ENCODE assay signal across 12 mouse cellular contexts in genomic region chr15:84972860-84973543, GRCm38 (mm10). TPM values are rescaled to one million over a fixed set of nuclear protein-coding genes. Genes with fewer than 3 reads are reported as not detected.
DNase-seq lines count a peak whose midpoint lies in the region; ATAC-seq and TF ChIP-seq lines count a peak whose summit lies in the region.
"Had no signal": no experiment of that assay in that cellular context is flagged by ENCODE, and none has a peak within 500 bp of the region (broad histone marks: within the 10 kb centered on the region; RNA-seq: fewer than 3 reads in every experiment).

No protein-coding gene starts in this region.

- H3K27me3 ChIP-seq in kidney, postnatal 0 days (ENCODE audit: insufficient read depth, low read length), result no peaks in the 10 kb centered on the region
- H3K27me3 ChIP-seq in myocyte (ENCODE audit: control insufficient read depth, insufficient read depth, insufficient read length), result no peaks in the 10 kb centered on the region
- H3K27me3 ChIP-seq: embryonic facial prominence, embryonic 13.5 days; heart, embryonic 13.5 days had no signal

- peak; percentile 80 for ATAC-seq in kidney, postnatal 0 days (replicated peaks; ENCODE audit: low FRiP score, low read depth)
- ATAC-seq in granulocyte monocyte progenitor cell, adult 5-6 weeks (replicated peaks; ENCODE audit: poor library complexity, severe bottlenecking), result no peak
- no peak for ATAC-seq in megakaryocyte-erythroid progenitor cell, adult 5-6 weeks (replicated peaks; ENCODE audit: low FRiP score, low TSS enrichment, poor library complexity, severe bottlenecking)

- intact Hi-C loops in left cerebral cortex, adult 2 months (cut with DNase I), result no loop called here
- intact Hi-C loops in left cerebral cortex, postnatal 25 days (cut with DNase I), result no loop called here

- H3K9ac ChIP-seq in kidney, postnatal 0 days (ENCODE audit: low read depth, low read length), result no peak overlapping the region
- H3K9ac ChIP-seq: embryonic facial prominence, embryonic 13.5 days; heart, embryonic 13.5 days had no signal

- no peak for TF ChIP-seq POLR2A in myocyte (IDR thresholded peaks at IDR 0.05; ENCODE audit: insufficient read length, low read depth)

- H3K9me3 ChIP-seq in kidney, postnatal 0 days (replicated peaks; ENCODE audit: low read length), result no peaks in the 10 kb centered on the region
- H3K9me3 ChIP-seq: embryonic facial prominence, embryonic 13.5 days; heart, embryonic 13.5 days; limb, embryonic 10.5 days had no signal

- TF ChIP-seq CTCF in left cerebral cortex, adult 2 months (IDR thresholded peaks at IDR 0.05), result peak; percentile 42
- no peak for TF ChIP-seq CTCF in kidney, postnatal 0 days (IDR thresholded peaks at IDR 0.05; ENCODE audit: low read depth)

- WGBS in kidney, postnatal 0 days, result 82% methylated on average over 8 of the region's 8 CpGs

- no peak overlapping the region for H3ac ChIP-seq in myocyte (ENCODE audit: control insufficient read depth, insufficient read length)

- peaks cover 12% of the 10 kb centered on the region for H3K79me2 ChIP-seq in myocyte (ENCODE audit: control insufficient read depth, insufficient read depth)

- peak overlapping the region; percentile 50 for H3K27ac ChIP-seq in left cerebral cortex, adult 2 months
- no peak overlapping the region for H3K27ac ChIP-seq in kidney, postnatal 0 days
- H3K27ac ChIP-seq: embryonic facial prominence, embryonic 13.5 days; heart, embryonic 13.5 days; limb, embryonic 10.5 days had no signal

- no peak for DNase-seq in left cerebral cortex, adult 2 months (ENCODE audit: extremely low spot score in 1 of 2, low spot score in 2 of 2)
- DNase-seq in left cerebral cortex, adult 18-20 months (ENCODE audit: low spot score in 2 of 2), result no peak
- DNase-seq in cerebellum, postnatal 36 days, result peak; percentile 46 to 55
- no peak for DNase-seq in kidney, postnatal 0 days (ENCODE audit: low spot score)
- no peak for DNase-seq in left cerebral cortex, postnatal 25 days (ENCODE audit: low spot score in 2 of 2)

- H3K4me3 ChIP-seq in left cerebral cortex, adult 2 months, result no peak overlapping the region
- H3K4me3 ChIP-seq in kidney, postnatal 0 days (replicated peaks; ENCODE audit: low read depth, low read length), result no peak overlapping the region
- no peak overlapping the region for H3K4me3 ChIP-seq in myocyte
- H3K4me3 ChIP-seq: embryonic facial prominence, embryonic 13.5 days; heart, embryonic 13.5 days; limb, embryonic 10.5 days had no signal

- no peaks in the 10 kb centered on the region for H3K4me1 ChIP-seq in kidney, postnatal 0 days (replicated peaks; ENCODE audit: insufficient read depth, low read length)

- no peak overlapping the region for H3K4me2 ChIP-seq in kidney, postnatal 0 days (ENCODE audit: low read length)
- H3K4me2 ChIP-seq in myocyte (ENCODE audit: low read depth), result peak overlapping the region; percentile 13
- H3K4me2 ChIP-seq: embryonic facial prominence, embryonic 13.5 days; heart, embryonic 13.5 days had no signal

- no peaks in the 10 kb centered on the region for H3K36me3 ChIP-seq in kidney, postnatal 0 days (ENCODE audit: insufficient read depth, low read length)
- no peaks in the 10 kb centered on the region for H3K36me3 ChIP-seq in myocyte (ENCODE audit: control insufficient read depth, insufficient read depth)
- H3K36me3 ChIP-seq: embryonic facial prominence, embryonic 13.5 days; heart, embryonic 13.5 days had no signal

TF ChIP-seq in myocyte, 11 proteins besides CTCF, POLR2A, EP300 and RAD21:
- TF ChIP-seq MAX (IDR thresholded peaks at IDR 0.05; ENCODE audit: low read depth), result no peak
TF ChIP-seq in myocyte: peak in this region for 0.

RNA-seq across cellular contexts. Expression of gene 5031439G07Rik, which starts 15.3 kb away (rescaled TPM):
- total RNA-seq in left cerebral cortex, adult 2 months (2021), result 10 to 100 TPM; 72.8 to 94.8 TPM
- 10 to 100 TPM; 90.8 to 94.2 TPM for total RNA-seq in left cerebral cortex, adult 18-20 months (2021)
- polyA plus RNA-seq in kidney, postnatal 0 days (2015; fragmentation: Nextera tagmentation; extraction: Ambion mirVana), result 5.8 and 10.0 TPM in 2 replicates
- polyA plus RNA-seq in myocyte (2012; fragmentation: generic; extraction: Trizol), result 44.0 TPM
- total RNA-seq in left cerebral cortex, postnatal 25 days (2021), result 10 to 100 TPM; 77.7 to 82.7 TPM
- total RNA-seq in granulocyte monocyte progenitor cell, adult 5-6 weeks (2014; fragmentation: Nextera tagmentation), result 14.1 and 20.8 TPM in 2 replicates
- 12.2 and 14.2 TPM in 2 replicates for total RNA-seq in granulocyte monocyte progenitor cell, adult 5-6 weeks (2017)
- 3.5 and 3.6 TPM in 2 replicates for total RNA-seq in megakaryocyte-erythroid progenitor cell, adult 5-6 weeks (2014; fragmentation: Nextera tagmentation)
- 2.2 and 4.0 TPM in 2 replicates for total RNA-seq in megakaryocyte-erythroid progenitor cell, adult 5-6 weeks (2017)

RNA-seq across cellular contexts. Expression of gene Upk3a, which starts 43.9 kb away (rescaled TPM):
- not detected for total RNA-seq in left cerebral cortex, adult 2 months (2021)
- under 1 TPM; 0.35 to 0.42 TPM for total RNA-seq in left cerebral cortex, adult 18-20 months (2021)
- 73.7 and 104 TPM in 2 replicates for polyA plus RNA-seq in kidney, postnatal 0 days (2015; fragmentation: Nextera tagmentation; extraction: Ambion mirVana)
- polyA plus RNA-seq in myocyte (2012; fragmentation: generic; extraction: Trizol), result not detected
- total RNA-seq in left cerebral cortex, postnatal 25 days (2021), result not detected
- total RNA-seq in granulocyte monocyte progenitor cell, adult 5-6 weeks (2014; fragmentation: Nextera tagmentation), result not detected in 2 replicates
- not detected in 2 replicates for total RNA-seq in granulocyte monocyte progenitor cell, adult 5-6 weeks (2017)
- not detected in 2 replicates for total RNA-seq in megakaryocyte-erythroid progenitor cell, adult 5-6 weeks (2014; fragmentation: Nextera tagmentation)
- total RNA-seq in megakaryocyte-erythroid progenitor cell, adult 5-6 weeks (2017), result not detected in 2 replicates
- total RNA-seq: adrenal gland, adult 18-20 months had no signal
- polyA plus RNA-seq: limb, embryonic 10.5 days had no signal

RNA-seq across cellular contexts. Expression of gene Nup50, which starts 49.8 kb away (rescaled TPM):
- total RNA-seq in left cerebral cortex, adult 2 months (2021), result 10 to 100 TPM; 32.0 to 33.2 TPM
- total RNA-seq in left cerebral cortex, adult 18-20 months (2021), result 10 to 100 TPM; 30.6 to 33.4 TPM
- 22.4 and 26.3 TPM in 2 replicates for polyA plus RNA-seq in kidney, postnatal 0 days (2015; fragmentation: Nextera tagmentation; extraction: Ambion mirVana)
- 31.0 TPM for polyA plus RNA-seq in myocyte (2012; fragmentation: generic; extraction: Trizol)
- 10 to 100 TPM; 32.5 to 34.5 TPM for total RNA-seq in left cerebral cortex, postnatal 25 days (2021)
- 45.8 and 48.1 TPM in 2 replicates for total RNA-seq in granulocyte monocyte progenitor cell, adult 5-6 weeks (2014; fragmentation: Nextera tagmentation)
- total RNA-seq in granulocyte monocyte progenitor cell, adult 5-6 weeks (2017), result 77.6 and 80.8 TPM in 2 replicates
- 51.5 and 56.4 TPM in 2 replicates for total RNA-seq in megakaryocyte-erythroid progenitor cell, adult 5-6 weeks (2014; fragmentation: Nextera tagmentation)
- 102 TPM in 2 replicates for total RNA-seq in megakaryocyte-erythroid progenitor cell, adult 5-6 weeks (2017)

RNA-seq across cellular contexts. Expression of gene Gm29666, which starts 53.2 kb away (rescaled TPM):
- 1 to 10 TPM; 1.1 to 1.3 TPM for total RNA-seq in left cerebral cortex, adult 2 months (2021)
- total RNA-seq in left cerebral cortex, adult 18-20 months (2021), result 1 to 10 TPM; 1.1 TPM
- 0.25 and 0.26 TPM in 2 replicates for polyA plus RNA-seq in kidney, postnatal 0 days (2015; fragmentation: Nextera tagmentation; extraction: Ambion mirVana)
- polyA plus RNA-seq in myocyte (2012; fragmentation: generic; extraction: Trizol), result 0.10 TPM
- total RNA-seq in left cerebral cortex, postnatal 25 days (2021), result 1 to 10 TPM; 1.1 to 1.2 TPM
- total RNA-seq in granulocyte monocyte progenitor cell, adult 5-6 weeks (2014; fragmentation: Nextera tagmentation), result 0.54 and 1.0 TPM in 2 replicates
- 0.15 and 0.17 TPM in 2 replicates for total RNA-seq in granulocyte monocyte progenitor cell, adult 5-6 weeks (2017)
- total RNA-seq in megakaryocyte-erythroid progenitor cell, adult 5-6 weeks (2014; fragmentation: Nextera tagmentation), result 0.90 and 1.3 TPM in 2 replicates
- 0.23 TPM in 2 replicates for total RNA-seq in megakaryocyte-erythroid progenitor cell, adult 5-6 weeks (2017)

RNA-seq across cellular contexts. Expression of gene Fam118a, which starts 55.7 kb away (rescaled TPM):
- total RNA-seq in left cerebral cortex, adult 2 months (2021), result 10 to 100 TPM; 24.4 to 25.3 TPM
- 10 to 100 TPM; 25.6 to 27.1 TPM for total RNA-seq in left cerebral cortex, adult 18-20 months (2021)
- 18.4 and 18.8 TPM in 2 replicates for polyA plus RNA-seq in kidney, postnatal 0 days (2015; fragmentation: Nextera tagmentation; extraction: Ambion mirVana)
- polyA plus RNA-seq in myocyte (2012; fragmentation: generic; extraction: Trizol), result 16.0 TPM
- 10 to 100 TPM; 22.7 to 23.5 TPM for total RNA-seq in left cerebral cortex, postnatal 25 days (2021)
- 4.6 and 8.7 TPM in 2 replicates for total RNA-seq in granulocyte monocyte progenitor cell, adult 5-6 weeks (2014; fragmentation: Nextera tagmentation)
- 12.9 and 14.8 TPM in 2 replicates for total RNA-seq in granulocyte monocyte progenitor cell, adult 5-6 weeks (2017)
- total RNA-seq in megakaryocyte-erythroid progenitor cell, adult 5-6 weeks (2014; fragmentation: Nextera tagmentation), result 9.3 and 9.6 TPM in 2 replicates
- total RNA-seq in megakaryocyte-erythroid progenitor cell, adult 5-6 weeks (2017), result 5.7 and 8.9 TPM in 2 replicates

Comparison
In these comparisons a context has a peak if more than half of its experiments do, and no peak if none do; other contexts are left out.
1. DNase-seq: peak in cerebellum, postnatal 36 days (2 of 2); none in left cerebral cortex, adult 2 months (0 of 2), left cerebral cortex, adult 18-20 months (0 of 2), kidney, postnatal 0 days (single experiment) and left cerebral cortex, postnatal 25 days (0 of 2).